Mouse (Mus musculus) ovary, adult 2 months (tissue): ENCODE results near the gene Qser1. TPM values are rescaled to one million over a fixed set of nuclear protein-coding genes. Genes with fewer than 3 reads are reported as not detected.

Source experiments
- polyA plus RNA-seq: library from polyadenylated mRNA; depleted of rRNA; stranded (reverse); fragments of >200 nt; gene quantifications from 2 replicates; pipeline ENCODE4 v1.2.3, GENCODE M21; 2012; rRNA removed

Qser1 gene
- 4.2 and 5.6 TPM in 2 replicates for polyA plus RNA-seq

DNA sequence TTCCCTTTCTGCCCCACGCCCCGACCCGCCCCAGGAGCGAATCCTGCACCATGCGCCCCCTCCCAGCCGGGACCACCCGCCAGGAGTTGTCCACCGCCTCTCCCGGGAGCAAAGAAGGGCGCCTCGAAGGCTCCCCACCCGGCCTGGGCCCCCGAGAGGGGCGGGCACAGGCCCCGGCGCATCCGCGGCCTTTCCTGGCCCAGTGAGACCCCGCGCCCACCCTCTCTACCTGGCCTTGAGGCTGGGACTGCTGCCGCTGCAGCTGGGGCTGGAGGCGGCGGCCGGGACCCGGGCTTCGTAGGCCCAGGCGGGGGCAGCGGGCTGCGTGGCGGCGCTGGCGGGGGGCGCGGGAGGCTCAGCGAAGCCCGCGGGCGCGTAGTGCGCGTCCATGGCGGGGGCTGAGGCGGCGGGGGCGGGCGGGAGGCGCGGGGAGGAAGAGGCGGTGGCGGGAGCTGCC, at the start of gene Qser1:
Gene Qser1, minus strand, starts transcription at position 390 of the 457 bp plus-strand sequence.

DNA sequence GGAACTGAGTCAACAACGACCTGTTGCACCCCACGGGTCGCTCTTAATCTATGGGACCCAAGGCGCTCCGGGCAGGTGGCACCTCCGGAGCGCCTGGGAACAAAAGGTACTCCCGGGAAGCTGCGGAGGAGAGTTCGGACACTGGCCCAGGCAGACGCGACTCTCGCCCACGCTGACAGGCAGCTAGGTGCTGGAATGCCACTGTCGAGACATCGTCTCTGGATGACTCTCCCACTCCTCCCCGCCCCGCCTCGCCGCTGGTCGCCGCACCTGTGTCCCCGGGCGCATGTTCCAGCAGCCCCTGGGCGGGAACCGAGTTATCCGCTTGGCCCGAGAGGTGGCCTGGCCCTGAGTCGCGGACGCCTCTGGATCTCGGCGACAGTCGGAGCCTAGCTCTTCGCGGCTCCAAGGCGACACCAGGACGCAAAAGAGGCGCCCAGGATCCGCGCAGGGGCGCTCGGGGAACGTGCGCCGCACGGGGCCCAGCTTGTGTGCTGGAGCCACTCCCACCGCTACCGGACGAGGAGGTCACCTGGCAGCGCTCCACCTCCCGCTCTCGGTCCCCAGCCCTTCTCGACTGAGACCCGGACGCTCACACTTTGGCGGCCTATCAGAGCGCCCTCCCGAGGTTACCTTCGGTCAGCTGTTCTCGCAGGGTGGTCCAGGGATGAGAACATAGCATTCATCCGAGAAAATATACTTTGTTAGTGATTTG, 32.9 kb upstream of the Qser1 start, which contains the start of gene Prrg4:
Gene Prrg4, minus strand, starts transcription at position 601 of the 715 bp plus-strand sequence.

DNA sequence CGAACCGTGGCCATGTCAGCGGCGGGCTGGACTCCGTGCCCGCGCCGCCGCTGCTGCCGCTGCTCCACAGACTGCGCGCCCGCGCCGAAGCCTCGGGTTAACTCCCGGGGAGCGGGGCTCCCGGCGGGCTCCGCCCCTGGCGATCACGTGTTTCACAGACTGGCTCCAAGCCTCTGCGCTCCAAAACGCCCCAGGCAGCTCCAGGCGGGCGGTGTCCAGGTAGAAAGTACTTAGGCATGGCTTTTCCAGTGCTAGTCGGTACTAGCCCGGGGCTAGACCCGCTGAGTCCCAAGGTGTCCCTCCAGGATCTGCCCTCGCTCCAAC, 73.9 kb downstream of the Qser1 start, which contains the start of gene Depdc7:
Gene Depdc7, minus strand, starts transcription at position 138 of the 324 bp plus-strand sequence.

GRCm38 (mm10) chr2:104716279-104716678, 100.3 kb downstream of the Qser1 start, which contains the start of gene Pin1rt1:
Pin1rt1 (minus strand) TSS chr2:104716379.

DNA sequence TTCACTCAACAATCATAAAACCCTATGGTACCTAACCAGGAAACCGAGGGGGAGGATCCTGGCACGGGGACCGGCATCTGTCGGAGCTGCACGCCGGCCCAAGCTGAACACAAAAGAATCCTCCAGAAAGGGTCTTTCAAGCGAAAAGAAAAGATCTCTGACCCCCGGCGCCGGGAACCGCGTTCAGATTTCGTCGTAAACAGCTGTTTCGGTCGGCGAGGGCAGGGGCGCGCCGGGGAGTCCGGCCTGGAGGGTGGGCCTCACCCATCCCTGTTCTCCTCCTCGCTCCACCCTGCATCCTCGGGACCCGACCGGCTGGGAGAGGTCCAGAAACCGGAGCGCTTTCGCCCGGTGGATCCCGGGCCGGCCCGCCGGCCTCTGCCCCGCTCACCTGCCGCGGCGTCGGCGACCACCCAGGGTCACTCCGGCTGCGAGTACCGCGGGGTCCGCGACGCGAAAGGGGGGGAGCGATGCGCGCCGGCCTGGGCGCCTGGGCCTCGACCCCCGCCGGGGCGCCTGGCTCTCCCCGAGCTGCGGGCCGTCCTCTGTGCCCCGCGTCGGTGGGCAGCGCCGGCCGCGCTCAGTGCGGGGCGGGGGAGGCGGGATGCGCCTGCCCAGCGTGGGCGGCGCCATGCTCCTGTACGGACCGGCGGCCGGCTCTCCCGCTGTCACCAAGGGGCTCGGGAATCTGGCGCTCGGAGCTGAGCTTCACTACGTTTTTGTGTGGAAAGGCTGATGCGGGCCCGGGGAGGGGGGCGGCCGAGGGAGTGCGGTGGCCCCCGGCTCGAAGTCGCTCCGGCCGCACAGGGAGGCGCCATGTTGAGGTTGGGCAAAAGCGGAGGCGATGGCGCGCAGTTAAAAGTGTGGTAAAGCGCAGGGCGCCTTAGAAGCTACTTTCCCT, 104.7 kb downstream of the Qser1 start, which contains the start of gene Tcp11l1:
Gene Tcp11l1, minus strand, starts transcription at position 585 of the 901 bp plus-strand sequence.

Other genes with a start within 250 kb of the Qser1 start
- 3.4 and 4.2 TPM in 2 replicates for gene Cstf3, start 226.2 kb downstream of the Qser1 start, polyA plus RNA-seq
- 14.7 and 14.9 TPM in 2 replicates for gene Tcp11l1, start 104.6 kb downstream of the Qser1 start, polyA plus RNA-seq
- gene Pin1rt1, start 100.4 kb downstream of the Qser1 start, polyA plus RNA-seq, result 1.0 and 1.3 TPM in 2 replicates
- gene Depdc7, start 73.9 kb downstream of the Qser1 start, polyA plus RNA-seq, result 5.4 and 7.2 TPM in 2 replicates
- gene Prrg4, start 33.1 kb upstream of the Qser1 start, polyA plus RNA-seq, result 0.61 and 0.84 TPM in 2 replicates
- gene Ccdc73, start 51.0 kb upstream of the Qser1 start, polyA plus RNA-seq, result 0.78 TPM in 1 of 2 replicates, not detected in the other
- 24.3 and 24.6 TPM in 2 replicates for gene Eif3m, start 200.3 kb upstream of the Qser1 start, polyA plus RNA-seq